Mouse (Mus musculus) lung, postnatal 0 days (tissue): ENCODE measurements around the gene Mcm2.

Experiments used
- CTCF ChIP-seq: IDR thresholded peaks from 2 replicates; pipeline ENCODE4 v1.5.1; 2016; ENCODE audit warnings: antibody characterized with exemption, mild to moderate bottlenecking
- EP300 ChIP-seq: IDR thresholded peaks from 2 replicates; pipeline ENCODE4 v1.6.1; 2016; ENCODE audit warnings: antibody characterized with exemption, mild to moderate bottlenecking, control low read depth

- TF ChIP-seq EP300: no peak
- no peak for TF ChIP-seq CTCF
Measured at GRCm38 (mm10) chr6:88913022-88913421, 14.4 kb upstream of the Mcm2 start.
